Mouse (Mus musculus) liver, embryonic 11.5 days (tissue): ENCODE measurements at regions not wholly inside any gene's neighbourhood (a gene's known extent, or its start where the extent isn't known, plus 50 kb on each side); places are given as distances from the start of the nearest gene placed in this dataset.

Experiments used
- ATAC-seq: fragments of 200-750 bp; cut with Nextera tagmentation; replicated peaks from 2 replicates; pipeline ENCODE4 v1.8.0; 2017; ENCODE audit warnings: moderate number of reproducible peaks, mild to moderate bottlenecking, moderate TSS enrichment, moderate library complexity; ENCODE audit not compliant: low FRiP score
- DNase-seq: peaks from one replicate; pipeline ENCODE4 v3.0.0-alpha.2; 2017; ENCODE audit warnings: low spot score
- H3K27ac ChIP-seq: fragments of 300-500 bp; sonication (generic); 2 replicates; pipeline ENCODE4 v1.5.1; 2014; ENCODE audit warnings: mild to moderate bottlenecking, low read depth, low read length, control low read depth
- H3K27me3 ChIP-seq: fragments of 300-500 bp; sonication (generic); replicated peaks from 2 replicates; pipeline ENCODE4 v1.6.1; 2014; ENCODE audit warnings: low read length, mixed read lengths; ENCODE audit not compliant: control insufficient read depth, insufficient read depth
- H3K36me3 ChIP-seq: fragments of 300-500 bp; sonication (generic); 2 replicates; pipeline ENCODE4 v1.6.1; 2014; ENCODE audit warnings: mild to moderate bottlenecking, low read length, moderate library complexity, mixed read lengths; ENCODE audit not compliant: control insufficient read depth, insufficient read depth
- H3K4me1 ChIP-seq: fragments of 300-500 bp; sonication (generic); replicated peaks from 2 replicates; pipeline ENCODE4 v1.6.1; 2014; ENCODE audit warnings: low read length, mixed read lengths; ENCODE audit not compliant: control insufficient read depth, insufficient read depth
- H3K4me2 ChIP-seq: fragments of 300-500 bp; sonication (generic); 2 replicates; pipeline ENCODE4 v1.6.1; 2014; ENCODE audit warnings: mild to moderate bottlenecking, control low read depth, moderate library complexity
- H3K4me3 ChIP-seq: fragments of 300-500 bp; sonication (generic); 2 replicates; pipeline ENCODE4 v1.5.1; 2014; ENCODE audit warnings: low read depth, low read length, control low read depth
- H3K9ac ChIP-seq: fragments of 300-500 bp; sonication (generic); 2 replicates; pipeline ENCODE4 v1.6.1; 2014; ENCODE audit warnings: low read depth, low read length, control low read depth
- H3K9me3 ChIP-seq: fragments of 300-500 bp; sonication (generic); 2 replicates; pipeline ENCODE4 v1.6.1; 2016; ENCODE audit warnings: low read length, inconsistent platforms, mixed read lengths; ENCODE audit not compliant: control insufficient read depth
- WGBS: fragments of 180-500 bp; shearing (Covaris S2); extraction: QIAGEN DNeasy Blood & Tissue Kit; methylation state at CpG from one replicate; pipeline ENCODE4 v1.1.7; 2014; 5-methylcytosine and 5-hydroxymethylcytosine counted together

DNA sequence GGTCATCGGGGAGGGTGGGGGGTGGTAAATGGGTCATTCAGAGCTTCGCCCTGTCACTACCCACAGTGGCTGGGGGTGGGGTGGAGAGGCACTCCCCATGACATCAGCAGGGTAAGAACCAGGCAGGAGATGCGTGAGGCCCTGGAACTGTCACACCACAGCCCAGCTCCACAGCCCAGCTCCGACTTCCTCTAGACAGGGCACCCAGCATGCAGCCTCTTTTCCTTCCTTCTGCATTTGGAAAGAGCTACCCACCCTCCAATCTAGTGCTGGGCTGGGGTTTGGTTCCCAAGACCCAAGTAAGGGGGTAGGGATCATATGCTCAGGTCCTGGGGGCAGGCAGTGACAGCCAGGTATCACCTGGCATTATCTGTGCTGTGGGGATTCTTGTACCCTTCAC, 69.5 kb downstream of the Zfp36l2 start:
- Histone ChIP-seq H3K4me1 (peaks cover 60% of the 10 kb centered on the region), H3K9me3 (no peaks in the 10 kb centered on the region), H3K4me3 (no peak overlapping the region), H3K4me2 (no peak overlapping the region), H3K27me3 (no peaks in the 10 kb centered on the region), H3K9ac (no peak overlapping the region), H3K36me3 (no peaks in the 10 kb centered on the region), H3K27ac (peak overlapping the region; percentile 50; the same call in 1 of the 2 replicates)
- ATAC-seq: no peak
- no peak for DNase-seq
- 58% methylated on average over 4 of the region's 4 CpGs for WGBS

DNA sequence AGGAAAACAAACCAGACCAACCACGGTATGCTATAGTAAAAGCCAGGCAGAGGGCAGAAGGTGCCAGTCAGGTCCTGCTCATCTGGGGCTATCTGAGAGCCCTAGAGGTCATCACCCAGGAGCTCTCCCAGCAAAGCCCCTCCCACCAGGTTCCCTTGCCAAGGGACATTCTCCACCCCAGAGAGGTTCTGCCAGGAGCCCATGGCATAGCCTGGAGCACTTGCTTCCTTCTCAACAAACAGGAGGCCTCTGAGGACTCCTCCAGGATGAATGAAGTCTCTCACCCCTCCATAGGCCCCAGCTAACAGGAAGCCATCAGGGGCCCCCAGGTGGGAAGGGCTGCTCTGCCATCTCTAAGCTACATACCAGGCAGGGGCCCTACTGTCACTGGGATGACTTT, 70.0 kb downstream of the Zfp36l2 start:
- no peak overlapping the region for H3K4me3 ChIP-seq
- 58% methylated on average over 1 of the region's 1 CpGs for WGBS
- no peaks in the 10 kb centered on the region for H3K9me3 ChIP-seq
- H3K27me3 ChIP-seq: no peaks in the 10 kb centered on the region
- DNase-seq (no peak), ATAC-seq (no peak)
- 0 out of 2 replicates have a peak overlapping the region, but pooled peaks have one; percentile 35 for H3K27ac ChIP-seq
- H3K4me1 ChIP-seq: peaks cover 65% of the 10 kb centered on the region
- no peaks in the 10 kb centered on the region for H3K36me3 ChIP-seq
- no peak overlapping the region for H3K9ac ChIP-seq
- peak overlapping the region; percentile 12; the same call in 1 of the 2 replicates for H3K4me2 ChIP-seq

DNA sequence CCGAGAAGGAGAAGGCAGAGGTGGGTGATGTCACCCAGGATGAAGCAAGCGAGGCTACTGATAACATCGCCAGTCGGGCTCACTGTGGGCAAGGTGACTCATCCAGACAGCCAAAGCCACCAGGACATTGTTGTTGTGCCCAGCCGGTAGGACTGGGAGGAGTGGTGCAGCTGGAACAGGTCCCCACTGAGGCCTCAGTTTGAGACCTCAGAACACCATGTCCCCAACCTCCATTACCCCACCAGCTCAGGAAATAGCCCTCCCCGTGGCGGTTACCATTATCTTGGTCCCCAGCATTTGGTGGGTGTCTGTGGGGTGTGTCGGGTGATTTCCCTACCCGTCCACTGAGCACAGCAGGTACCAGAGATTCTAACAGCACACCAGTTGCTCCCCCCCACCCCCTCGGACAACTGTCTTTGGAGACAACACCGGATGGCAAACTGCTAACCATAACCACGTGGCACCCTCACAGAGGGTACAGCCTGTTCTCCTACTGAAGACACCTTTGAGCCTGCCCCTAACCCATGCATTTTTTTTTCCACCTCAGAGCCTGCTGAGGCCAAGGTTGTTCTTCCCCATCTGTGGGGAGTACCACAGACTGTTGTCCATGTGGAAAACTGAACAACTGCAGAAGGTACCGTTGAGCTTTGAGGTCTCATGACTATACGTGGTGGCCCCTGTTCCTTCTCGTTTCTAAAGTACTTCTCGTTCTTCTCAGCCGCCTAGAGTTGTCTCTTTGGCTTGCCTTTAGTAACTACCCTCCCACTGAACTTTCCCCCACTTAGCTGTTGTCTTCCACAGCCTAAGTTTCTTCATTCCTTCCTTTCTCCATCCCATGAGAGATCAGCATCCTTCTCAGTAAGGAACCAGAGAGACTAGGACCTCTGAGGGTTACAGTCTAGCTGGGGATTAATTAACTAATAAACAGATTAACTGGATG, 71.1 kb downstream of the Zfp36l2 start:
- Histone ChIP-seq H3K4me3 (no peak overlapping the region), H3K4me1 (peaks cover 74% of the 10 kb centered on the region), H3K9me3 (no peaks in the 10 kb centered on the region), H3K27ac (peak overlapping the region; percentile 75), H3K36me3 (no peaks in the 10 kb centered on the region), H3K9ac (peak overlapping the region; percentile 54), H3K4me2 (peak overlapping the region; percentile 11; the same call in 1 of the 2 replicates), H3K27me3 (no peaks in the 10 kb centered on the region)
- WGBS: 47% methylated on average over 17 of the region's 17 CpGs
- DNase-seq: no peak
- ATAC-seq: peak; percentile 58

DNA sequence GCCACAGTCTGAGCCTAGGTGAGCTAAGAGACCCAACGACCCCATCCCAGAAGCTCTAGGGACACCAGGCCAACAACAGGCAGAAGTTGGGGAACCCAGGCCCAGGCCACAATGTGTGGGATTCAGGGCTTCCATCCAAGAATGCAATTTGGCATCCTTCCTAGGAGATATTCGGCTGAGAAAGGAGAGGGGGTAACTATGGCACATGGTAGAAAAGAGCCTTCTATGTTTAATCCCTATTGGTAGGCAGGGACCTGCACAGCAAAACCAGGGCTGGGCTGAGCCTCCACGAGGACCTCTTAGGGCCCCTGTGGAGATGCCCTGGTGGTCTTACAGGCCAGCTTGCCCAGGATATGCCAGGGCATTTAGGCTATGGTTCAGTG, 71.8 kb downstream of the Zfp36l2 start:
- Histone ChIP-seq H3K36me3 (no peaks in the 10 kb centered on the region), H3K4me1 (peaks cover 75% of the 10 kb centered on the region), H3K4me2 (peak overlapping the region; percentile 11; the same call in 1 of the 2 replicates), H3K4me3 (no peak overlapping the region), H3K9ac (peak overlapping the region; percentile 27; the same call in 1 of the 2 replicates), H3K9me3 (no peaks in the 10 kb centered on the region), H3K27ac (peak overlapping the region; percentile 75; the same call in 1 of the 2 replicates), H3K27me3 (no peaks in the 10 kb centered on the region)
- DNase-seq: no peak
- 81% methylated on average over 3 of the region's 3 CpGs for WGBS
- ATAC-seq: no peak

DNA sequence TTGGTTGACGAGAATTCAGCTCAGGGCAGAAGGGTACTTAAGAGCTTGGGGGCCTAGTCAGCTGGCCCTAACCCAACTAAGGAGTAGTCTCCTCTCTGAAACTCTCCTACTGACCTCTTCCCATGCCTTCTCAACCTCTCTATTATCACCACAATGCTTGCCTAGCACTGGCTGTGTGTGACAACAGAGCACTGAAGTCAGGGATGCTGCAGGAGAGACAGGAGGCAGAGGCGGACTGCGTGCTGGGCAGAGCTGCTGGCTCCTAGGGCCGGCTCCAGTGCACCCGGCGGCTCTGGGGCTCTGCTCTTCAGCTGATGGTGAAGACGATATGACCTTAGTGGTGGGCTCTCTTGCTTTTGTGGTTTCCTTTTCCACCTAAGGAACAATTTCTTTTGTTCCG, 72.6 kb downstream of the Zfp36l2 start:
- Histone ChIP-seq H3K4me1 (peaks cover 76% of the 10 kb centered on the region), H3K4me3 (no peak overlapping the region), H3K27me3 (no peaks in the 10 kb centered on the region), H3K9me3 (no peaks in the 10 kb centered on the region), H3K36me3 (no peaks in the 10 kb centered on the region), H3K4me2 (no peak overlapping the region), H3K9ac (0 out of 2 replicates have a peak overlapping the region, but pooled peaks have one; percentile 2), H3K27ac (peak overlapping the region; percentile 69)
- 48% methylated on average over 8 of the region's 8 CpGs for WGBS
- no peak for ATAC-seq
- DNase-seq: no peak

DNA sequence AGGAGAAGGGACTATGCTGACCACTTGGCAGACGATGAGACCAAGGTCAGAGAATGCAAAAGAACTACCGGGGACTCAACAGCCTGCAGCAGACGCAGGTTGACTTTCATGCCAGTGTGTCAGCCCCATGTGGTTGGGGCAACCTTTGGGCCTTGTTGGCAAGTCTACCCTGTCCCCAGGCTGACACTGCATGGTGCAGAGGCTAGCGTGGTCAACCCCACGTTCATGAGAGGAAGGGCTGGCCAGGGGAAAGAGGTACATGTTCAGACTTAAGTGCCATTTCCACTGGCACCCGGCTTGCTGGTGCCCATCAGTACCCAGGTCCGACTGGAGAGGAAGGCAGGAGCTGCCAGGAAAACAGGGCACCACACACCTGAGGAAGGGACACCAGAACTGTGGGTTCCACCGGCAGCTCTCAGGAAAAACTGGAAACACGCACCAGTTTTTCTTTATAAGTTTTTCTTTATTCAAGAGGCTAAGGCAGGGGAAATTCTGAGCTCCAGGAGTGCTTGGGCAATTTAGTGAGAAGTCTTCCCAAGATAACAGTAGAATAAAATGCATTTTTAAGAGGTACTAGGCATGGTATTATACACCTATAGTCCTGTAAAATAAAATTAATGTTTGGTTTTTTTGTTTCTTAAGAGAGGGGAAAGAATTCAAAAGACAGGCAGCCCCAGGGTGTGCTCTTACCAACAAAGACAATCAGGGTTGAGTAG, 73.3 kb downstream of the Zfp36l2 start:
- peak overlapping the region; percentile 63 for H3K9ac ChIP-seq
- H3K4me2 ChIP-seq: no peak overlapping the region; the same call in 1 of the 2 replicates
- peaks cover 73% of the 10 kb centered on the region for H3K4me1 ChIP-seq
- no peaks in the 10 kb centered on the region for H3K9me3 ChIP-seq
- no peaks in the 10 kb centered on the region for H3K36me3 ChIP-seq
- H3K27me3 ChIP-seq: no peaks in the 10 kb centered on the region
- 56% methylated on average over 9 of the region's 9 CpGs for WGBS
- no peak for ATAC-seq
- H3K4me3 ChIP-seq: no peak overlapping the region
- DNase-seq: no peak
- H3K27ac ChIP-seq: peak overlapping the region; percentile 69

DNA sequence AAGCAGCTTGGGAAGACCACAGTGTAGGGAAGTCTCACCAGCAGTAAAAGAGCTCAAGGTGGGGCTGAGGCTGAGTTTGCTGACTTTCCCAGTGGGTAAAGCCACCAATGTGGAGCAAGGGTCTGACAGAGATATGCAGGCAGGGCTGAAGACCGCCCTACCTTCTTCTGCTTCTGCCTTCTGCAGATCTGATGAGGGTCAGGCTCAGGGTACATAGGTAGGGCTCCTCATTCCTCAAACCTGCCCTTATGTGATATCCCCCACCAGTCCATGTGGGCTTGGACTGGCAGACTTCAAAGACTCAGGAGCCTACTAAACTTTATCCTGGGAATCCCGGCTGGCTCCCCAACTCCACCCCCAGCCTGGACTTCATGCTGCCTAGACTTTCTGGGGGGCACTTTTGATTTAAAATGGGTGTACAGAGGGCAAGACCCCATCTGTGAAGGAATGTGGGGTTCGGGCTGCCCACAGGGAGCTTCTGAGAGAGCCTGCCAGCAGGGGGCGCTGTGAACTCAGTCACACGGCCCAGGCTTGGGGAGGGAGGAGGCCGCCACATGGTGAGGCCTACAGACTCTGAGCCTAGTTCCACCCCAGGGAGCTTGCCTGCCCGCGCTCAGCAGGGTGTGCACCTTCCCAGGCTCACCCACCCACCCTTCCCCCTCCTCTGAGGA, 74.0 kb downstream of the Zfp36l2 start:
- H3K4me2 ChIP-seq: no peak overlapping the region; the same call in 1 of the 2 replicates
- peak overlapping the region; percentile 63 for H3K9ac ChIP-seq
- no peaks in the 10 kb centered on the region for H3K36me3 ChIP-seq
- no peaks in the 10 kb centered on the region for H3K9me3 ChIP-seq
- H3K27ac ChIP-seq: peak overlapping the region; percentile 69
- DNase-seq: peak; percentile 91
- no peak overlapping the region for H3K4me3 ChIP-seq
- peaks cover 66% of the 10 kb centered on the region for H3K4me1 ChIP-seq
- WGBS: 13% methylated on average over 8 of the region's 8 CpGs
- no peaks in the 10 kb centered on the region for H3K27me3 ChIP-seq
- peak; percentile 82 for ATAC-seq

DNA sequence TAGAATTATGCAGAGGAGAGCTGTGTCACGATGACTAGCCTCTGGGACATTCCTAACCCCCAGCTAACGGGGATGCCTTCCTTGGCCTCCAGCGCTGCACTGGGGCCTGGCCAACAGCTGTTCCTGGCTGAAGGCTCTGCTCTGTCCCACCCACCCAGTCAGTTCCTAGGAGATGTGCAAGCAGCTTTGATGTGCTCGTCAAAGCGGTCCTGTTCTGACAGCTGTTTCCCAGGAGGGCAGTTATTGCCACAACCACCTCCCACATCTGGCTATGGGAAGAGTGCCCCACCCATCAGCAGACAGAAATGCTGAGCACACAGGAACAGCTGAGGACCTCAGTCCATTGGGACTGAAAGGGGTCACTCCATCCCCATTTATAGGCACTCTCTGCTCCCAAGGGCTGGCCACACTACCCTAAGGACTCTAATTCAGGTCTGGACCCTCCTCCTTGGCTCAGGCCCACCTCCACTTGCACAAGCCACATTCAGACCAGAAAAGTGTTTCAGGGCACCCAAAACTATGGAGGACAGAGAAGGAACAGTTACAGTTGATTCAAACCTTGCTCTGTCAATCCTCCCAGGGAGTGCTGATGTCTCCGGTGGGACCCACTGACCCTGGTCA, 75.2 kb downstream of the Zfp36l2 start:
- ATAC-seq: no peak
- Histone ChIP-seq H3K4me3 (no peak overlapping the region), H3K4me2 (no peak overlapping the region), H3K9me3 (no peaks in the 10 kb centered on the region), H3K27me3 (no peaks in the 10 kb centered on the region), H3K36me3 (no peaks in the 10 kb centered on the region), H3K27ac (no peak overlapping the region), H3K4me1 (peaks cover 53% of the 10 kb centered on the region), H3K9ac (no peak overlapping the region)
- DNase-seq: no peak
- WGBS: 45% methylated on average over 6 of the region's 6 CpGs
